Mouse (Mus musculus): Measurements from ENCODE around the gene Tnnt3.

Gene Tnnt3

DNA sequence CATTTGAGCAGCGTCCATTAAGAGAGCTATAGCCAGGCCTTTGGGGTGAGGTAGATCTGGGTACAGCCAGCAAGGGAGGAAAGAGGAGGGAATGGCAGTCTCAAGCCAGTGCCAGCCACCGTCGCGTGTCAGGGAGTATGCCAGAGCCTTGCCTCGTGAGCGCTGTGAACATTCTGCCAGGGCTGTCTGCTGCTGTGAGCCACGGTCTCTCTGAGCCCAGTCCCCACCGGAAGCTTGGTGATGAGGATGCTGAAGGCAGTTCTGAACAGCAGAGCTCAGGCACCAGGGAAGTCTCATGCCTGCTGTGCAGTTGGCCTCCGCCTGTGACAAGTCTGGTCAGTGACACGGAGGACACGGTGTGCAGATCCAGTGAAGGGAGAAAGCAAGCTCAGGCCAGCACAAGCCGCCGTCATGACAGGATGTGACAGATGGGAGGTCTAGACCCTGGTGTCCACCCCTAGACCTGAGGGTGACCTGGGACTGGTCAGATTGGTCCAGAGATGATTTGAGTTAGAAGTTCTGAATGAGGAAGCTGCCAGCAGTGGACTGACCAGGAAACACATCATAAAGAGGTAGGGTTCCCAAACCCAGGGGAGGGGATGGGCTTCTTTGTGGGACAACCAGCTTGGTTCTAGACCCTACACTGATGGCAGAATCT, 21.7 kb upstream of the Tnnt3 start:
- DNase-seq (ENCODE audit: low spot score in 2 of 2) = peak in 1 of 2 experiments; percentile 68

GRCm38 (mm10) chr7:142478001-142478400, 20.6 kb upstream of the Tnnt3 start:
- DNase-seq (ENCODE audit: low spot score in 2 of 2) = no peak

GRCm38 (mm10) chr7:142478574-142478973, 20.1 kb upstream of the Tnnt3 start:
- DNase-seq (ENCODE audit: low spot score in 2 of 2) = no peak

DNA sequence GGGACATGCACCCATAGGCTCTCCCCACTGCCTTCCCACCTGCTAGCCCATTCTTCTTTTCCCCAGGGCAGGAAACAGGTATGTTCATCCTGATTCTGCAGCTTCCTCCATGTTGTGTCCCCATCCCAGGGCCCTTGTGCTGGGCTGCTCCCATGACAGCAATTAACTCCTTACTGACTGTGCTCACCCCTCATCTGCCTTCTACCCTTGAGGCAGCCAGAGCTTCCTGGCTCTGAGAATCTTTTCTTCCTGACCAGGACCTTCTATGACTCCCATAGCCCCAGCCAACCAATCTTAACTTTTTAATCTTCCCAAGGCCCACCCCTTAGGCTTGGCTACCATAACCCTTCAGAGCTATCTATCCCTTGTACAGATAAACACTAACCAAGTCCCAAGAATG, 19.3 kb upstream of the Tnnt3 start:
- DNase-seq (ENCODE audit: low spot score in 2 of 2) = no peak

DNA sequence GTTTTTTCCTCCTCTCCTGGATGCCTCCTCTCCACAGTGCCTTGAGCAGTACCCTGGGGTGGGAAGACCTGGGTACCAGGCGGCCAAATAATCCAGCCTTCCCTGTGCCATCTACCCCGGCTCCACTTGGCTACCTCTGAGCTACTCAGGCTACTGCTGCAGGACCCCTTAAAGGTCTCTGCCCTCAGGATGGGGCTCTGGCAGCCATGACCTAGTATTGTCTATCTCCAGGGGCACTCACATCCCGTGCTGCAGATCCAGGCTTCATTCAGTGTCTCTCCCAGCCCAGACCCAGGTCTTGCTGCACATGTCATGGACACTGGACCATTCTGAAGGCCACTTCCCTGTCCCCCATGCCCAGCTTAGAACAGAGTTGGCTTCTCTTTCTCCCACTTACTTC, 18.8 kb upstream of the Tnnt3 start:
- no peak for DNase-seq (ENCODE audit: low spot score in 2 of 2)

- no peak for DNase-seq (ENCODE audit: low spot score in 2 of 2)
Measured at GRCm38 (mm10) chr7:142480661-142481060, 18.0 kb upstream of the Tnnt3 start.

- no peak for DNase-seq (ENCODE audit: low spot score in 2 of 2)
Measured at GRCm38 (mm10) chr7:142481186-142481567, 17.5 kb upstream of the Tnnt3 start.

GRCm38 (mm10) chr7:142481568-142482255, 16.9 kb upstream of the Tnnt3 start:
- DNase-seq (ENCODE audit: low spot score in 2 of 2) = peak in 1 of 2 experiments; percentile 78

DNA sequence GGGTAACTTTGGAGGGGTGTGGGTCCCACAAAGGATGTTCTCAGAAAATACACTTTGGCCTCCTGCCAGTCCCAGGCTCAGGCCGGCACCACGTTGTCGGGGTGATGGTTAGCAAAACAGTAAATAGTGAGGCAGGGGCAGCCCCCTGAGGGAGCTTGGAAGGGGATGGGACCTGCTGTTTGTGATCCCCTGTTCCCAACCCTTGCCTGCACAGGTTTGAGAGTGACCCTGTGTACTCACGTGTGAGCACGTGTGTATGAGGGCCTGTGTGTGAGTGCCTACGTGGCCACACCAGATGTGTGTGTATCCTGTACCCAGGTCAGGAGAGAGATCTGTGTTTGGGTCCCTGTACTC, 16.4 kb upstream of the Tnnt3 start:
- no peak for DNase-seq (ENCODE audit: low spot score in 2 of 2)

- peak in 1 of 2 experiments; percentile 50 for DNase-seq (ENCODE audit: low spot score in 2 of 2)
Measured at GRCm38 (mm10) chr7:142483136-142483535, 15.5 kb upstream of the Tnnt3 start.

DNA sequence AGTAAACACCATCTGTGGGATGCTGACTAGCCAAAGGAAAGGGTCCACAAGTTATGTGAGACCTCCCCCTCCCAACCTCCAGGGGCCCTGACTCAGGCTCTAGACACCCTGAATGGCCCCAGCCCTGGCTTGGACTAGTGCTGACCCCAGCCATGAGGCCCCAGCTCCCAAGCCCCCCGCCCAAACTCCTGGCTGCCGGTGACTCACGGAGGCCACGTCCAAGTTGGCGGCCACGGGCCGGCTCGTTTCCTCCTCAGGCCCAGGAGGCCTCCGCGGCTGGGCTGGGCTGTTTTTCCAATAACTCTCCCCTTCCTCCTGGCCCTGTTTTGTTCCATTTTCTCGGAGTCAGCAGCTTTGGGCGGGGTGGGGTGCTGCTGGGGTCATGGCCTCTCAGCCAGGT, 13.9 kb upstream of the Tnnt3 start:
- DNase-seq (ENCODE audit: low spot score in 2 of 2) = peak in 1 of 2 experiments; percentile 48

GRCm38 (mm10) chr7:142486751-142487162, 11.9 kb upstream of the Tnnt3 start:
- no peak for DNase-seq (ENCODE audit: low spot score in 2 of 2)

GRCm38 (mm10) chr7:142487341-142487859, 11.2 kb upstream of the Tnnt3 start:
- no peak for DNase-seq (ENCODE audit: low spot score in 2 of 2)

GRCm38 (mm10) chr7:142488053-142488452, 10.6 kb upstream of the Tnnt3 start:
- no peak for DNase-seq (ENCODE audit: low spot score in 2 of 2)

DNA sequence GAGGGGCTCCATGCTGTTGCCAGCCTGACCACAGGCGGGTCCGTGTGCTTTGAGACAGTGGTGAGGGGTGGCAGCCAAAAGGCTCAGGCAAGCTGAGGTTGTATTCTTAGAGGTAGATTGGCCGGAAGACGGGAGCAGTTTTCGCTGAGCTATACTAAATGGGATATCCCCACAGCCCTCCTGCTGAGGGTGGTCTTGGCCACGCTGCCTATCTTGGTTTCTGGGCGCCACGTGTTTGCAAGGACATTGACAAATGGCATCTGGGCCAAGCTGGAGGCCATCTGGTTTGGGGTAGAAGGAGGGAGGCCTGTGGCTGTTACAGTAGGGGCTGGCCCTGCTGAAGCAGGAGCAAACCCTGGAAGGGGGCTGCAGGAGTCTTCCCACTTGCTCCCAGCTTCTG, 5.1 kb upstream of the Tnnt3 start:
- DNase-seq (ENCODE audit: low spot score in 2 of 2) = no peak

- DNase-seq (ENCODE audit: low spot score in 2 of 2) = no peak
Measured at GRCm38 (mm10) chr7:142496158-142496557, 2.5 kb upstream of the Tnnt3 start.

DNA sequence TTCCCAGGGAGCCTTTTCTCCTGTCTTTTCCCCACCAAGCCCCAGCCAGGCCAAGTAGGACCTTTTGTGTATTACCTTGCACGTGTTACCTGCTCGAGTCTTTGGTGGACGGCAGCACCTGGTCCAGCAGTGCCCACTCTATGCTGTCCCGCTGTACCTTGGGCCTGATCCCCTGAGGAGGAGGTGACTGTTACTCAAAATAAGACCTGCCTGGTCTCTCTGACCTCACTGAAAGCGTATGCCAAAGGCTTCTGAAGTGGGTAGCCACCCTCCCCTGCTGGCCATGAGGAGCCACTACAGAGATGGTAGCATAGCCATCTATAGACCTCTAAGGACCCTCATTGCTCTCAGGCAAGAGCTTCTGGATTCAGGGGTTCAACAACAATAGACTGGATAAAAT, 1.8 kb upstream of the Tnnt3 start:
- no peak for DNase-seq (ENCODE audit: low spot score in 2 of 2)

GRCm38 (mm10) chr7:142497775-142498174, 861 bp upstream of the Tnnt3 start:
- peak in 1 of 2 experiments; percentile 45 for DNase-seq (ENCODE audit: low spot score in 2 of 2)

DNA sequence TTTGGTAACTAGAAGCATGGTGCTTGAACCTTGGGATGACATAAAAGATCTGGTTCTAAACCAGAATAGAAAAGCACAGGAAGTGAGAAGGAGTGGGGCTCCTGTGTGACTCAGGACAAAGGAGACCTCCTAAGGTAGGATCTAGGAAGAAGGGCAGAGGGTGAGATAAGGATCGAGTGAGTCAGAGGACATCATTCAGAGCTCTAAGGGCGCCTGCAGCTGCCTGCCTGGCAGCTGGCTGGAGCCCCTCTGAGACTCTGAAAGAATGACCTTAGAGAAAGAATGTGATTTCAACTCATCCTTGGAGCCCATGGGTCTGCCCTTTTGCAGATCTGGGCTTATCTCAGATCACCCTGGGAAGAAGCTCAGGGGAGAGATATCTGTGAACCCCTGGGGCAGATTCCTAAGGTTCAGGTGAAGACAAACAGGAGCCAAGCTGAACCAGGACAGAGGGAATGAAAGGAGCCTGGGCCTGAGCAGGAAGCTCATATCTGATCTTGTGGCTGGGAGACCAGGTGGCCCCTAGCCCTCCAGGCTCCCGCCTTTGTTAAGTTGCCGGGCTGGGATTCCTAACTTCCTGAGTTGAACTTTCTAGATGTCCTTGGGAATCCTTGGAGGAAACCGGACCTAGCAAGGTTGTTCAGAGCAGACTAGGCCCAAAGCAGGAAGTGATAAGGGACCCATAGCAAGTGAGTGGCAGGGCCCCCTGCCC, 530 bp downstream of the Tnnt3 start:
- DNase-seq (ENCODE audit: low spot score in 2 of 2) = no peak

DNA sequence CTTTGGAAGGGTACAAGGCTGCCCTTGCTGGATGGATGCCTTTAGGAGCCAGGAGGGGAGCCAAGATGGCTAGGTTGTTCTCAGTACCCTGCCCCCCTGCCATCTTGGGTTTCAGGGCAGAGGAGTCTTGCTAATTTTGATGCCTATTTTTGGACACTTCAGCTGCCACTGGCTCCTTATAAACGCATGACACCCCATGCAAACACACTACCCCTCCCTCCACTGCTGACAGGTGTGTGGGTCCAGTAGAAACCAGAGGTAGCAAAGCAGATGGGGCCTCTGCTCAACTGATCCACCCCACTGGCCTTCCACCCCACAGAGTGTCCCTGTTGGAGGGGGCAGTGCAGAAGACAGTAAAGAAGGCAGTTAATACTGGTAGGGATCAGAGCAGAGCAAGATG, 1.4 kb downstream of the Tnnt3 start:
- DNase-seq (ENCODE audit: low spot score in 2 of 2) = no peak

DNA sequence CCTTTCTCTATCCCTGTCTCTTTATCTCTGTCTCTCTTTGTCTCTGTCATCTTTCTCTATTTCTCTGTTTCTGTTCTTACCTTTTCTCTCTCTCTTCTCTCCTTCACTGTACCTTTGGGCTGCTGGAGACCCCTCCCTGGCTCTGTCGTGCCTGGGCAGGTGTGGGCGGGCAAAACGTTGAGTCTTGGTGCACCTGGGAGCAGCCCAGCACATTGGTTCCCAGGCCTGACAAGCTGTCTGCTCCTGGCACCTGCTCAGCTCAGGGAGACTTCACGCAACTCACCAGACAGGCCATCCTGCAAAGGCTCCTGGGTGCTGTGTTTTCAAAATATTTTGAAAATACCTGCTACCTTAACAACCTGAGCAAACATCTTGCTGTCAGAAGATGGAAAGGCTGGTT, 4.6 kb downstream of the Tnnt3 start:
- DNase-seq (ENCODE audit: low spot score in 2 of 2) = no peak

DNA sequence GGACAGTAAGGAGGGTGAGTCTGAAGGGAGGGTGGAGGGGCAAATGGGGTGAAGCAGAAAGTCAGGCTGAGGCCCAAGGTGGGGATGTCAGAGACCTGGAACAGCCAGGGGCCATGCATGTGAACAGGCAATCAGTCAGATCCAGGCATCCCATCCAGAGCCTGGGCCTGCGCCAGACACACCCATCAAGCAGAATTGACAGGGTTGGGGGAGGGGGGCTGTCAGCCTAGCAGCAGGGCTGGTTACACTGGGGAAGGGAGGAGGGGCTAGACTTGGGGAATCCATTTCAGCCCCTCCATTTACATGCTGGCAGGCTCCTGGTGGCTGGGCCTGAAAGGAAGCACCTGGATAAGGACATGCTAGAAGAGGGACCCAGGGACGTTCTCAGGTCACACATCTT, 7.3 kb downstream of the Tnnt3 start:
- DNase-seq (ENCODE audit: low spot score in 2 of 2) = no peak

GRCm38 (mm10) chr7:142506501-142506900, 7.9 kb downstream of the Tnnt3 start:
- DNase-seq (ENCODE audit: low spot score in 2 of 2) = no peak

Data from urinary bladder, adult 18-20 months (tissue).